Mouse (Mus musculus) common myeloid progenitor, adult 5-6 weeks (primary cell): ENCODE results near the gene Dhrs3. TPM values are rescaled to one million over a fixed set of nuclear protein-coding genes. Genes with fewer than 3 reads are reported as not detected.
A peak's percentile ranks its signal among the peaks of the same experiment; 100 is the strongest.

Experiments used
- ATAC-seq: replicated peaks from 2 replicates; pipeline ENCODE4 v1.8.0; 2016; ENCODE audit warnings: low read depth, mild to moderate bottlenecking, moderate TSS enrichment, inconsistent platforms; ENCODE audit not compliant: poor library complexity, severe bottlenecking
- total RNA-seq: library from RNA; stranded (forward); fragments of 200-1000, 187-1606 nt; gene quantifications from 2 replicates; pipeline ENCODE4 v1.2.3, GENCODE M21; 2017

The Dhrs3 gene
- total RNA-seq: 37.1 and 46.3 TPM in 2 replicates

DNA sequence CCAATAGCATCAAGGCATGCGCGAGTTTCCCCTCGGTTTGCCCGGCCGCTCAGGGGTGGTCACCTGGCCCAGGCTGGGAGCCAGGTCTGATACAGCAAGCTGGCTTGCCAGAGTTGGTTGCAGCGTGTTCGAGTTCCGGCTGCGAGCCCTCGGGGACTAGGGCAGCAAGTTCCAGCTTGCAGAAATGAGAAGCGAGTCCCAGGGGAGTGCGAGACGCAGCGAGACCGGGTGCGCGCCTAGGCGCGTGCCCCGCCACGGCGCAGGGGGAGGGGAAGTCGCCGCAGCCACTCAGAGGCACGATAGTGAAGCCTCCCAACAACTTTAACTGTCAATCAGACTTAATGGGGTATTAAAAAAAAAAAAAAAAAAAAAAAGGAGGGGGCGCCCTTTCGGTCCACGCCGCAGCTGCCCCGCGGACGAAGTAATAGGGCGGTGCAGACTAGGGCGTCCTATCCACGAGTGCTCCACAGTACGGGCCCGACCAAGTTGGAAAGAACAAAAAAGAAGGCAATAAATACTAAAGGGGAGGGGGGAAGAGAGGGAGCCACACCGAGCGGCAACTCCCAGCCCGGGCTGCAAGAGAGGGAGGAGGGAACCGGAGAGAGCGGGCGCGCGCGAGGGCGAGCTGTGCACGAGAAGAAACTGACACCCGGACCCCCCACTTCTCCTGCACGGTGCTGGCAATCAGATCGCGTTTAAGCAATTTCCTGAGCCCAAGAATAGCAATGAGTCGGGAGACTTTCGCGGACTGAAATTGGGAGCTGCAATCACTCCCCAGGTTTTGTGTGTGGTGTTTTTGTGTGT, at the start of gene Dhrs3:
Gene Dhrs3 (plus strand): TSS at position 695 of the 804 bp plus-strand sequence.
- peak; percentile 51 for ATAC-seq

DNA sequence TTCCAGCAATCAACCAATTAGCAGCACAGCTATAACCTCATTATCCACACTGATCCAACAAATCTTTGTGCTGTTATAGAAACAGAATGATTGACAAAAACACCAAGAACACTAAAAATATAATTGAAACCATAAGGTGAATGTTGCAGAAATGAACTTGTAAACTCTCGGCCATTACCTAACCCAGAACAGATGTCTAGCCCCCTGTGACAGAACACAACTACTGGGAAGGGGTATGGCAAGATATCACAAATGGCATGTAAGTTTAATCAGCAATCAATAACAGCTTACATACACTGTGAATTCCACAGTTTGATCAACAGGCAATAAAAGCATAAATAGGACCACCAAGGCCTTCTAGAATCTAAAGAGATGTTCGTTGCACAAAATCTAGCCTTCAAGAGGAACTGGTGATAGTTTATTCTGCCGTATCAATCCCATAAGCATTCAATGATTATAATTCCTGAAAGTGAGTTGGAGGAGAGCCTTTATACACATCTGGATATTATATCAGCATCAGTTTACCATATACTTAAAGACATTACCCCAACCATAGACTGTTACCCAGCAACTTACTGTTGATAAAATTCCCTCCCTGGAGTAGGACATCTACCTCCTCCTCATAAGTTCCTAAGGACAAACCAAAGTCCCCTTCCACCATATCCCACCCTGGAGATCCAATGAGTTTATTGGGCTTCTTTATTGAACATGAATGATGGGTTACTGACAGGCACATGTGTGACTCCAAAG, 30.7 kb upstream of the Dhrs3 start:
- ATAC-seq: no peak

DNA sequence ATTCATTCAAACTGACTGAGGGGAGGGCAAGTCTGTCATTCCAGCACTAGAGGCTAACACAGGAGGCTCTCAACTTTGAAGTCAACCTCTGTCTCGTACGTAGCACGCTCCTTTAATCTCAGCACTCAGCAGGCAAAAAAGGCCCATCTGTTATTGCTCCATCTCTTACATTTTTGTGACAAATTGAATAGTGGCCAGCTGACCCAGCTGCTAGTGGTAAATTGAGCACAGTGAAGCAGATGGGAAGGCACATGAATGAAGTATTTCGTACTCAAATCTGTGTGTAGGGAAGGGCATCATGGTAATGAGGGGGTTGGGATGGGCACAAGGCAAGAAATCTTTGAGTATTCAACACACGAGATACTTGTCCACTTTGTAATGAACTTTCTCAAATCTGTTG, 24.7 kb upstream of the Dhrs3 start:
- ATAC-seq: no peak

DNA sequence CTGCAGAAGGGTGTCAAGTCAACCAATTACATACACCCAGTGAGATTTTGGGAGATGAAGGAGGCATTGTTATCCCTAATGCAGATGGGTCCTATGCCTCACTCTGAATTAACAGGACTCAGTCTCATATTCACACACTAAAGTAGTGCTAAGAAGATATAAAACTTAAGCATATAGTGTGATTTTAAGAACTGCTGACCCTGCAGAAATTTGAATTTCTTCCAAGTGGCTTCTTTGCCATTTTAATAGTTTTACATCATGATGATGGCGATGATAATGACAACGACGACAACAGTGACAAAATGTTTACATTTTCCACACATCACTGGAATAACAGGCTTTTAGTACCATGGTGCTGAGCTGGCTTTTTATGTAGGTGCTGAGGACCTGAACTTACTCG, 24.0 kb upstream of the Dhrs3 start:
- ATAC-seq: no peak

DNA sequence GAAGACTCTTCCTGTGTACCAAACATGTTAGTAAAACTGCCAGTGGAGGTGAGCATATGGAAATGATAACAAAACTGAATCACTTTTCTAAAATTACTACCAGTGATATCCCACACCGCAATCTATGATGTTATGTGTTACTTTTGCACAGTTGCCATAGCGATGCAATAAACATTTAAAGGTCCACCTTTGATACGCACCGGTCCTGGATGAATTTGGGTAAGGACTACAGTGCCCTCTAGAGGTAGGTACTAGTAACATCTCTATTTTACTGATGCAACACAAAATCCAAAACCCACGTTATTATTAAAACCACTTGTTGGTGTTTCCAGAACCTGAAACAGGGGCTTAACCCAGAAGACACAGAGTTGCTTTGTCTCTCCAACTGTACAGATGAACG, 19.7 kb upstream of the Dhrs3 start:
- ATAC-seq: peak; percentile 82

DNA sequence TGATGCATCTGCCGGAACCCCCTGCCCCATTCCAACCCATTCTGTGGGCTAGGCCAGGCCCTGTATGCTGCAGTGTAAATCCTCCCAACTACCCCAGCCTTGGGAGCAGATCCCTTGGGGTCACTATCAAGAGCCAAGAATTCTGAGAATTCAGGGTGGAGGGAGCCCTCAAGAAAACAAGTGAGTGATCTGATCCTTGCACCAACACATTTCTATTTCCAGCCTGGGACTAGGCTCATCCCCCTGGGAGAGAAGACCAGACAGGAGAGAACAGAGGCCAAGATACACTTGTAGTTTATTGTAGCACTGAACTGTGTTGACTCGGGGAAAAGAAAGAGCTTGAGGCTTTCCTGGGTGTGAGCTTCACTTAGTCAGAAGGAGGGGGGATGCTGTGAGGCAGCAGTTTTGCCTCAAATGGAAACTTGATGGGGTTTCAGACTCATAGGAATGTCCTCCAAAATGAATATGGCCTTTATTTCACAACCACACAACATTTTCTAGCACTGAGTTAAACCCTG, 17.0 kb upstream of the Dhrs3 start:
- no peak for ATAC-seq

DNA sequence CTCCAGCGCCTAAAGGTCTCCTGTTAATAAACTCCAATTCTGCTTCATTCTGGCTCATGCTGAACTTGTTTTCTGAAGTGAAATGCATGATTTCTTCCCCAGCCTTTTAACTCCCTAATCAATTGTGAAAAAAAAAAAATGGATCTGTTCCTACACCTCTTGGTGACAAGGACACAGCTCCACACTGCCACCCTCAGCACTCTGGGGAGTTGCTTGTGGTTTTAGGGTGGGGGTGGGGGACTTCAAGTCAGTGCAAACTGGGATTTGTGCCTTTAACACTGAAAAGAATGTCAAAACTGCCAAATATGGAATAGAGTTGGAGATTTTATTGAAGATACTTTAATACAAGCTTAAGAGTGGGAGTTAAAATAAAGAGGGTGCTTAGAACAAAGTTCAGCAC, 13.1 kb upstream of the Dhrs3 start:
- no peak for ATAC-seq

DNA sequence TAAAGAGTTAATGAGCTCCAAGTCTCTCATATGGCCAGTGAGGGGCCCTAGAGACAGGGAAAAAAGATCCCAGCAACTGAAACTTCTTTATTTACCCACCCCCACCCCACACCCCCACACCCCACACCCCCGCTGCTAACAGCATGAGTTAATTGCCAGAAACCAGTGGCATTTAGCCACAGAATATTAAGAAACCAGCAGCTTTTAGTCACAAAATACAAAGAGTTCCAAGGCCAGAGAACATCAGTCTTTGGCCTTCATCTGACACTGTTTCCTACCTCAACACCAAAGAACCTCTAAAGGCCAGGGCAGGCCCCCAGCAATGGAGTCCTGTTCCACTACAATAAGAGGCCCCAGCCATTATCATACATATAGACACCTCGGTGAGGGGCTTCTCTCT, 11.3 kb upstream of the Dhrs3 start:
- no peak for ATAC-seq

DNA sequence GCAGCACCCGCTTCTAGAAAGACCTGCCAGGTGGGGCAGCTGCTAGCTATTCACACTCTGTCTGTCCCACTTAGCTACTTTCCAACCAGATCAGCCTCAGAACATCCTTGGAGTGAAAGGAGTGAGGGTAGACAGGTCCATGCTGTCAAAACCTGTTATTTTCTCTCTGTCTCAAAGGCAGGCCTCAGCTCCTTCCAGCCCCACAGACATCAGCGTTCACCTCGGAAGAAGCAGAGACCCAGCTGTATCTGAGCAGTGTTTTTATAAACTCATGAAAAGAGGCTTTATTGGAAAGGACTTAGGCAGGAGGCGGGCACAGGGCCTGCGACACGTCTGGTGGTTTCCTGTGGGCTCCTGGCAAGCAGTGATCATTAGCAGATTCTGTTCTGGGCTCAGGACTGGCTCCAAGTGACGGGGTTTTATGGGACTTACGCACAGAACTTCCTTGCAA, 9.7 kb upstream of the Dhrs3 start:
- peak; percentile 43 for ATAC-seq

DNA sequence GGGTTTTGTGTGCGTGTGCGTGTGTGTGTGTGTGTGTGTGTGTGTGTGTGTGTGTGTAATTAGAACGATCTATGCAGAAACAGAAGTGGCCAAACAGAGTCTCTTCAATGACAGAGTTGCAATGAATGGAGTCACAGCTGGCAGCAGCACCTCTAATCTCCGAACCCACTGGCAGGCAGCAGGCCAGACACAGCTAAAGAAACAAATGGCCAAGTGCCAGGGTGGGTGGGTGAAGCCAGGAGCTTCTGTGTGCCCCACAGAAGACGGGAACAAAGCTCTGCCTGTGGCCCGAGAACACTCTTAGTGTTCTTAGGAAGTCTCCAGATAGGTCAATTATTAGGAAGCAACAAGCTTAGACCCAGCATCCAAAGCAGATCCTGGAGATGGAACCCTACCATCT, 6.2 kb upstream of the Dhrs3 start:
- ATAC-seq: no peak

DNA sequence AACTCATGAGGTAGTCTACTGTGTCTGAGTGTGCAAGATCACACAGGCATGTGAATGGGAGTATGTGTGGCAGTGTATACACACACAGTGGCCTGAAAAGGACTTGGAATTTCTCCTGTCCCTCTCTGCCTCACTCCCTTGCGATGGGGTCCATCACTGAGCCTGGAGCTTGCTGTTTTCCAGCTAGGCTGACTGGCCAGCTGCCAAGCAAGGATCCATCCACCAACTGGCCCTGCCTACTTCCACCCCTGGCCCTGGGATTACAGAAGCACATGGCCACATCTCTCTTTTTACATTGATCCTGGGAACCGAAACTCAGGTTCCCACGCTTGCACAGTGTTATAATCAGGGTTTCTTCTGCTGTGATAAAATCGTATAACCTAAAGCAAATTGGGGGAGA, 3.9 kb upstream of the Dhrs3 start:
- ATAC-seq: no peak

DNA sequence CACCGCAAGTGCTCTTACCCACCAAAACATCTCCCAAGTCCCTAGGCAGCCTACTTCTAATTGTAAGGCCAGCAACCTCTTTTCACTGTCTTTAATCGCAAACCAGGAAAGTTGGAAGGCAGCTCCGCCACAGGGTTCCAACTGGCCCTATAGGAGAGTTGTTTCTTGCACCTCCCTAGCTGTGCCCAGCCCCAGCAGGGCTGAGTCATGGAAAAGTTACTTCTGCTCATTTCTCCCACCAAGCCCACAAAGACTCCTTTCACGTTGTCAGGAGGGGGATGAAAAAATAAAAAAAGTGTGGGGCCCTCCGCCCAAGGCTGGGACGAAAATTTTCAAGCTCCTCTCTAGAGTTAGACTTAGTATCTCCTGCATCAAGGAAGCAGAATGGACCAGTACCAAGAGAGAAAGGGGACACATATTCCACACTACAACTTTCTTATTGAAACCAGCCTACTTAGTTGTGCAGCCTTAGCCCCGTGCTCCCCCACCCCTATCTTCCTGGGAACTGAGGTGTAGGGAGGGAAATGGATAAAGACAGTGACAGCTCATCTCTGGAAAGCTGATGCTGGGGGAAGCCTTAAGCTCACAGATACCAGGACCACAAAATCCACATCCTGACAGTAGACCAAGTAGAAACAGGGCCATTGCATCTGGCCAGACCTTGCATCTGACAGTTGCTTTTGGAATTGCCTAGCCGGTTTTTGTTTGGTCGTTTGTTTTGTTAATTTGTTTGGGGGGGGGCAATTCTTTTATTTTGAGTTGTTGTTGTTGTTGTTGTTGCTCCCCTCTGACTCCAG, 2.9 kb upstream of the Dhrs3 start:
- peak; percentile 7 for ATAC-seq

DNA sequence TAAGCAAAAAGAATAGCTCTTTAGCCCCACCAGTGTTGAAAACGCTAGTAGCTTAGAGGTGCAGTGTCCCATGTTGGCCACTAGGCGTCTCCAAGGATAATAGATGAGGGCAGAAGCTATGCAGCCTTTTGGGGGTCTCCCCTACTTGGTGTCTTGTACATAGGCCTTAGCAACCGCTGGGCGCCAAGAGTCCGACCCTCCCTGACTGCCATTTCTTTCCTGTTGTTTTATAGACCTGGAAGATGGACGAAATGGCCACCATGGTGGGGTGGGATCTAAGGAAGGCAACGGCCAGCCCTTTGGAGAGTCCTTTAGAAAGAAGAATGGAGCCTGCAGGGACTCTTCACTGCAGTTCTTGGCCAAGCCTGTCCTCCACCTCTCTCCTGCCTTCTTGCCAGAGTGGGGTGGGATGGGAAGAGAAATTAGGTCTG, 1.9 kb upstream of the Dhrs3 start:
- ATAC-seq: peak; percentile 30

DNA sequence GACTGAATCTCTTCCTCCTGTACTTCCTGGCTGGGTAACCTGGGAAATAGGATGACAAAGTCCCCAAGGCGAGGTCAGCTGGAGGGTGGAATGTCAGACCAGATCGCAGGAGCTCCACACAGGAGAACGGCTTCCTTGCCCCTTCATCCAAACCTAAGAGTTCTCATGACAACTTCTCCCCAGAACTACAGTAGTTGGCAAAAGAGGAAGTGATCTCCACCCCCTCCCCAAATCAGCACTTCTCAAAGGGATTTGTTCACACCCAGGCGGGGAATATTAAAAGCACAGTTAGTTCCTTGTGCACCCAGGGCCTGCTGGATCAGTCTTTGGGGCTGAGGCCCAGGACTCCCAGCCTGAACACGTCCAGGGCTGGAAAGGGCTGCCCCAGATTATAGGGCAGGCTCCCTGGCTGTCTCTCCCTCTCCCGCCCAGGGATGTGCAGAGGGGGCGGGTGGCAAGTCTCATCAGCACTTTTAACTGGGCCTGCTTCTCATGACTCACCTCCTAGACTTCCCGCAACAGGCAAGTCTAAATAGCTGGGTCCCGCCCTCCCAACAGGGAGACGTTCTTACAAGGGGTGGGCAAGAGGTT, 1.4 kb upstream of the Dhrs3 start:
- 0 out of 2 replicates have a peak, but pooled peaks have one; percentile 3 for ATAC-seq

DNA sequence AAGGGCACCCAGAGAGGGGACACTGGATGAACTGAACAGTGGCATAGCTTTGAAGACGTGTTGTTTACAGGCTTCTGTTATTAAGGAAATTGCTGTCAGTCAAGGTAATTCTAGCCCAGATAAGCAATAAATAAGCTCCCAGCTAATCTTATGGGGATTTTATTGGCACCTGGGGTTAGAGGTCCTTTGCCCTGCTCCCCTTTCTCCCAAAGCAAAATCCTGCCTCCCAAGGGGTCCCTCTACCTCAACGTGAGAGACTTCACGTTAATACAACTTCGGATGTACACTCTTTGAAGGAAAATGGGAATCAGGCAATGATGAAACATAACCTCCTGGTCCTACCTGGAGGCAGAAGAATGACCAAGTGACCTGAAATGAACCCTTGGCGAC, 889 bp upstream of the Dhrs3 start:
- ATAC-seq: no peak

DNA sequence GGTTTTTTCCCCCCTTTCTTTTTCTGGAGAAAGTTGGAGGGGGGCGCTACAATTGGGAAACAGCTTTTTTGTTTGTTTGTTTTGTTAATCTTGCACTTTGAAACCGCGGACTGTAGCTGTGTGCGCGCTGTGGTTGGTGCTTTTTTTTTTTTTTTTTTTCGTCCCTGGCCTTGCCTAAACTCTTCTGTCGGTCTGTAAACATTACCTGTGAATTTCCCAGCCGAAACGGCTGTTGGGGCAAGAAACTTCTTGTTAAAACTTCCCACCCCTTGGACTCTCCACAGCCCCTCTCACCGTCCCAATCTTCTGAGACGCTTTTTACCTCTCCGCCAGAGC, 278 bp downstream of the Dhrs3 start:
- no peak; the same call in 1 of the 2 replicates for ATAC-seq

DNA sequence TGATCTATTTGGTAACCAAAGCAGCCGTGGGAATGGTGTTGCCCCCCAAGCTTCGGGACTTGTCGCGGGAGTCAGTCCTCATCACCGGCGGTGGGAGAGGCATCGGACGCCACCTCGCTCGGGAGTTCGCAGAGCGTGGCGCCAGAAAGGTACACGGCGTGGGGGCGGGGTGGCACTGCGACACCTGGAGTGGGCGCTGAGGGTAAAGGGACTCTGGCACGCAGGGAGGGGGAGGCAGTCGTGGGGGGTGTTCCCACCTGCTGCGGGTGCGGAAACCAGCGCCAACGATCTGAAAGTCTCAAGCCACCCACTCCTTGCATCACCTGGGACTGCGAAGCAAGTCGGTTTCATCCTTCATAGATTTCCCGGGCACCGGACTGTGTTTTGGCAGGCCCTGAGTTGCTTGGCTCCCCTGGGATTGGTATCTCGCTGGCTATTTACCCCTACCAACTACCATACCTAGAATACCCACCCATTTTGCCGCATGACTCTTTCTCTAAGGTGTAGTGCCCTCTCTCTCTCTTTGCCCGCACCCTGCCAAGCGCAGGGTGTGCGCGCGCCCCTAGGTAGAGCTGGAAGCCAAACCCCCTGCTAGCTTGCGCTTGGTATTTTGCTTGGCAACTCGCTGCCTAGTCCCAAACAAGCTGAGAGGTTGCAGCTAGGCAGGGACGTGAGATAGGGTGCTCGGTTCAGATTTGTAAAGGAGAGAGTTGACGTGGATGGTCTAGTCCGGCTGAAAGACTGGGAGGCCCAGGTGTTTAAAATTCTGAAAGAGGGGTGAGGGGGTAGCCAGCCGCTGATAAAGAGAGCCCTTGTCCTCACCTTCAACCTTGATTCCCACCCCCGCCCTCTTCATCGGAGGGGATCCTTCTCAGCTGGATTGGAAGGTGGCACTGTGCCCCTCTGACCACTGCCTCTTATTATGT, 1.2 kb downstream of the Dhrs3 start:
- no peak for ATAC-seq

DNA sequence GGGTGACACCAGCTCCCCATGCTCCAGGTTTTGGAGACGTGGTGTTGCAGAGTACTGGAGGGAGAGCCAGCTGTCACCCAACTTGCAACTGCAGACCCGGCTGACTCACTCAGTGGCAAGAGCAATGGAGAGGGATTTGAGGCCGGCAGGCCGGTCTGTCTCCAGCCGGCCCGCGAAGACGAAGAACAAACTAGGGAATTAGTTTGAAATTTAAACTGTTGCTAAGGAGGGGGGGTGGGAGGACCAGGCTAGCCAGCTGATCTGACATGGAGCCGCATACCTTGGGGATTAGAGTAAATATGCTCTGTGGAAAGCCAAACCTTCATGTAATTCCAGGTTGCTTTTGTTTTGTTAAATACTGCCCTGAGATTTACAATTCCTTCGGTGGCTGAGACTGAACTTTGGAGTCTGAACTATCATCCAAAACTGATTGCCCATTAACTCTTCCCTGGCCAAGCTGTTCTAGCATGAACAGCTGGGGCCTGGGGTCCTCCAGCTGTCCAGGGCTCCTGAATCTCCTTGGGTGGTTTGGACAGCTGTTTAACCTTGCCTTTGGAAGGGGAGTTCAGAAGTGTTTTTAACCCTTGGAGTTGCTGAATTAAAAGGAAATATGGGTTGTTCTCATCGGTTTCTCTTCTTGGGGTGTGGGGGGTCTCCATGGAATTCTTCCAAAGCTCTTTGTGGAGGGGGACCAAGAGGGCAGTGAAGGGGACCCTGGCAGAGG, 2.0 kb downstream of the Dhrs3 start:
- ATAC-seq: no peak

DNA sequence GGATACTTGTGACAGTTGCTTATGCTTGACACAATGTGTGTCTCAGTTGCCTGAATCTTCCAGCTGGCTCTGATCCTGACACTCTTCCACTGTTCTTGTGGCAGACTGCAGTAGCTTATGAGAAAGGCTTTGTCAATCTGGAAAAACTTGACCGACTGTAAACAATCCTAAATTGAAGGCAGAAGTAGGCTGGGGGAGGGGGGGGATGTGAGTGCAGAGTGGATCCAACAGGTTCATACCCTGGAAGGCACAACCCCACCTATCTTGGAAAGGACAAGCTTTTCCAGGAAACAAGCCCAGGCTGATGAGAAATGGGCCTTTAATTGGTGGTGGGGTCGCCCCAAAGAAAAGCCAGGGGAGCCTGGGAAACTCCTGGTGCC, 2.6 kb downstream of the Dhrs3 start:
- ATAC-seq: no peak
